Mouse (Mus musculus) right cerebral cortex, postnatal 25 days (tissue): ENCODE measurements around the gene Cryzl1.

ENCODE experiments used
- DNase-seq: peaks from one replicate; pipeline ENCODE4 v3.0.0; 2022

The Cryzl1 gene

GRCm38 (mm10) chr16:91738505-91738904, 9.7 kb upstream of the Cryzl1 start:
- DNase-seq, result no peak

GRCm38 (mm10) chr16:91736046-91736816, 7.5 kb upstream of the Cryzl1 start:
- no peak for DNase-seq

DNA sequence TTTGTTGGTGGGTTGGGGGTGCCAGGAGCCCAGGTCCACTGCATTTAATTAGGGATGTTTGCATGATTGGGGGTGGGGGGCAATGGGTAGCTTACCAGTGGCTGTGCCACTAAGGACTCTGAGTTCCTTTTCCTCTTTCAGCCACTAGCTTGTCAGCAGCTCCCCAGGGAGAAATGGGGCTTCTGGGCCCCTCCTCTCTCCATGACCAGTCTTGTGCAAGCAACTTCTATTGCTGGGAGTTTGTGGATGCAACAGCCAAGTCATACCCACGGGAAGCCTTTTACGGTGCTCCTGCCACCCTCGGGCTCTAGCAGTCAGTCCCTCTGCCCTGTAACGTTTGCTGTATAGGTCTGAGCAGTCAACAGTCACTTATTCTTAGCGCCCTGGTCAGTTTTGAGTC, 6.0 kb upstream of the Cryzl1 start:
- no peak for DNase-seq

GRCm38 (mm10) chr16:91732816-91733215, 4.0 kb upstream of the Cryzl1 start:
- no peak for DNase-seq

GRCm38 (mm10) chr16:91730446-91730845, 1.7 kb upstream of the Cryzl1 start:
- DNase-seq, result no peak

GRCm38 (mm10) chr16:91729821-91730441, 1.2 kb upstream of the Cryzl1 start:
- DNase-seq, result peak; percentile 55

DNA sequence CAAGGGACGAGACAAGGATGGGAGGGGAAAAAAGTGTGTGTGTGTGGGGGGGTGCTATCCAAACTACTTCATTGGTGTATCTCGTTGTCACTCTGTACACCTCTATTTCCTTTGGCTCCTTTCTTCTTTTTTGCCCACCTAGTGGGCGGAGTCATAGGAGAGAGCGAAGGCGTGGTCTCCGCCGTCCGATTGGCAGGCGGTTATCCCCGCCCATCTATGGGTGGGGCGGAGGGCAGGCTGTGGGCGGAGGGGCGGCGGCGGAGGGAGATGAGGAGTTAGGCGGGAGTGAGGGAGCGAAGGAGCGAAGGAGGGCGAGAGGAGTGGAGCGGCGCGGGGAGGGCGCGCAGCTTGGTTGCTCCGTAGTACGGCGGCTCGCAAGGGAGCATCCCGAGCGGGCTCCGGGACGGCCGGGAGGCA, 299 bp upstream of the Cryzl1 start, which contains the start of gene Itsn1:
TSS of gene Itsn1 (plus strand) at position 216 of the 417 bp plus-strand sequence.
- peak; percentile 98 for DNase-seq

GRCm38 (mm10) chr16:91727433-91727832, 1.3 kb downstream of the Cryzl1 start:
- DNase-seq, result no peak

GRCm38 (mm10) chr16:91724247-91724646, 4.5 kb downstream of the Cryzl1 start:
- no peak for DNase-seq

DNA sequence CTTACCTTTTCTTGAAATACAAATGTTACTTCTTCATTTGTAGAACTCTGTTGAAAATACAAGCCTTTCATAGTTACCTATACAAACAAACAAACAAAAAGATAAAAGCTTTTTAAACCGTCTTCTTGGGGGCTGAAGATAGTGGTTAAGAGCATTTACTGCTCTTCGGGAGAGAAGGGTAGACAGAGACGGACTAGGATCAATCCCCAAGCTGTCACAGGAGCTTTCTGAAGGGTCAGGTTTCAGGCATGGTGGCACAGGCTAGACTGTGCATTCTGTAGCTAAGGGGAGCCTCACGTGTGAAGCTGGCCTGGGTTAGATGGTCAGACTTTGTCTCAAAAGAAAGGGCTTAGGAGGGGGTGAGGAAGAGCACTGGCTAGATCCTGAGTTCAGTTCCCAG, 11.4 kb downstream of the Cryzl1 start:
- DNase-seq, result no peak

- DNase-seq, result no peak
These were observed 11.8 kb downstream of the Cryzl1 start for GRCm38 (mm10) chr16:91716927-91717349.

DNA sequence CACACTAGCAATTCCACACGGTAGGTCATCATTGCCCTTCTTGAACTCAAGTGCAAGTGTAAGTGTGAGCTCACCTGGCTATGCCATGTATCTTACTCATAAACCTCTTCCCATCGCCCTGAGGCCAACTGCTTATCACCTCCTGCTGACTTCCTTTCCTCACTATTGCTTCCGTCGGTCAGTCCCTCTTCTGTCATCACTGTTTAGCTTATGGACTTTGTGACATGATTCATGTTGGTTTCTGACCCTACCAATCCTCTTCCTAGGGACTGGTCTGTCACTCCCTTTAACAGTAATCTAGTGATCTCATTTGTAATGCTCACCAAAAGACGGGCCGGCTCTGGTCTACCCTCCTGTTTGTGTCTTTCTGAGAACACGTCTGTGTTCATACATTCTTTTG, 18.5 kb downstream of the Cryzl1 start:
- no peak for DNase-seq

DNA sequence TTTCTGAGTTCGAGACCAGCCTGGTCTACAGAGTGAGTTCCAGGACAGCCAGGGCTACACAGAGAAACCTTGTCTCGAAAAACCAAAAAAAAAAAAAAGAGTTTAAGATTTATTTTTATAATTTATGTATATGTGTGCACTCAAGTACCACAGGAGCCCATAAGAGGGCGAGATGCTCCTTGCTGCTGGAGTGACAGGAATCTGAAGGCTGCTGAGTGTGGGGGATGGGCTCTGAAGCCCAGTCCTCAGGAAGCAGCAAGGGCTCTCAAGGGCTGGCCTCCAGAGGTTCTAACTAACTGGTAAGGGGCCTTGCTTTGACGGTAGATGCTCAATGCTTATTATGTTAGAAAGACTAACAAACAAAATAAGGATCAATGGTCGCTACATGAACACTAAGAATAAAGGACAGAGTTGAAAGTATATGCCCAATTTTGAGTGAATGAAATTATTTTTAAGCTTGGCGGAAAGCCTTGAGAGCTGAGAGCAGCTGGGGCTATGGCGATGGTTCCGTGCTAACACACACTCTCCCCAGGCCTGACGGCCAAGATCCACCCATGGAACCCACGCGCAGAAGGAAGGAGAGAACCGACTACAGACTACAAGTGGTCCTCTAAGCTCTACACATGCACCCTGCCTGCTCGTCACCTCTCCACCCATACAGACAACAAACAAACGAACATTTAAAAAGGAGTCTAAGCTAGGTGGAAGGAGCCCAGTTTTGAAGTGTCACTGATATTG, 24.0 kb downstream of the Cryzl1 start:
- DNase-seq, result peak; percentile 31

DNA sequence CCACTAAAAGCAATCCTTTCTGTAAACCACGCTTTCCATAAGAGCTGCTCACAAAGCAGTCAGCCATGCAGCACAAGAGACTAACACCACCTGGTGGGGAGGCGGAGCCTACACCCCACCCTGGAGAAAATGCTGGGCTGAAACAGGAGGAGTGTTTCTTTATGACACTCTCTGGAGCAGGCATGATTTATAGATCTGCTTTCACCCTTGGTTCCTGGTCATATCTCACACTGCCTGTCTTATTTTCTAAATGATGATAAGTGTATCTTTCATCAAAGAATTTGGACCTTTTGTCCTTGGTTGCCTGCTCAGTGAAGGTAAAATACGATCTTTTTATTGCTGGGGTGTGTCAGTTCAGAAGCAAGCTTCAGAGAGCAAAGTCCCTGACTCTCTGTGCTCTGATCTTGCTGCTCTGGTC, 26.0 kb downstream of the Cryzl1 start:
- DNase-seq, result peak; percentile 26

- DNase-seq, result no peak
These were observed 26.9 kb downstream of the Cryzl1 start for GRCm38 (mm10) chr16:91701908-91702307.

DNA sequence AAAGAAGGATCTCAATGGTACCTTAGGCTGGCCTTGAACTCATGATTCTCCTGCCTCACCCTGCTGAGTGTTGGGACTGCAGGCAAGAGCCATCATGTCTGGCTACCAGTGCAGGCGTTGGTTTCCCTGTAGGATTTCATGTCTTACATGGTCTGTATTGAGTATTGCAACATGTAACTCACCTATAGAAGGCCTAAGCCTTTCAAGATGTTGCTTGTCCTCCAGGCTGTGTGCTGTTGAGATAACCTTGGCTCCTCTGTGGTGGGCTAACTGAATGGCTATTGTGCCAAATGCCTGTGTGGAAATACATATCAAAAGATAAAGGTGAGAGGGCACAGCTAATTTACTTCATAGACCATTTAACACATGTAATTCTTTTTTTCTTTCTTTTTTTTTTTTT, 29.8 kb downstream of the Cryzl1 start:
- no peak for DNase-seq

DNA sequence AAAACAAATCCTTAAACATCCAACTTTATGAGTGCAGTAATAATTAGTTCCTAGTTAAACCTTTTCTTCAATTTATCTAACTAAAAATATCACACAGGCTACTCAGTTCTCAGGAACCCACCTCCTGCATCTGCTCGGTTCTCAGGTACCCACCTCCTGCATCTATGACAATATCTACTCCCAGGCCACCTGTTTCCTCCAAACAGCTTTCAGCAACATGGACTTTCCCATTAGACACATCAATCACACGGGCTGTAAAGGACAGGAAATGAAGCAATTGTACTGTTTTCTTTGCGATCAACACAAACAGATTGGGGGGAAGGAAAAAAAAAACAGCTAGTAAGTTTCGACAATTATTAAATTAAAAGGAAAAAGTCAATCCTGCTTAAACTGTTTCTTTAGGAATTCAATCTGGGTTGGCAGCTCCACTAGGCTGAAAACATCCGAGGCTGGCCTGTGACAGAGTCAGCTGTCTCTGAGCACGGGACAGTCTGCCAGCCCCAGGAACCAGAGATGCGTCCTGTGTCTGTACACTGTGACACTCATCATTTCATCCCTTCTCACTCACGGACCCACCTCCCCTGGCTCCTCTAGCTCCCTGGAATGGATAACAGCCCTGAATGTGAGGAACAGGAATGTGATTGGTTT, 33.5 kb downstream of the Cryzl1 start:
- no peak for DNase-seq

- DNase-seq, result peak; percentile 44
These were observed 34.2 kb downstream of the Cryzl1 start for GRCm38 (mm10) chr16:91694455-91695084.

DNA sequence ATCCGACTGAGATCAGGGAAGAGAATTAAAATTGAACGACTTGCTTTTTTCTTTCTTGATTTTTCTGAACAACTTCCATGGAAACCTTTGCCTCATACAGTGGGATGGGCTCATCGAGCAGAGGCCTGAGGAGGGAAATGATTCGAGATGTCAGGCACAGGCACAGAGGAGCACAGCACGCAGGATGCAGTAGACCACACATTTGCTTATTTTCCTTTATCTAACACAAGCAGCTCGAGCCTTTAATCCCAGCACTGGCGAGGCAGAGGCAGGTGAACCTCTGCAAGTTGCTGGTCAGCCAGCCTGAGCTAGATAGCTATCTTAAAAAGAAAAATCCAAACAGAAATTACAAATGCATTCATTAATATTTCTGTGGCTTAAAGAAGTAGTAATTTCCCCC, 39.0 kb downstream of the Cryzl1 start:
- no peak for DNase-seq

DNA sequence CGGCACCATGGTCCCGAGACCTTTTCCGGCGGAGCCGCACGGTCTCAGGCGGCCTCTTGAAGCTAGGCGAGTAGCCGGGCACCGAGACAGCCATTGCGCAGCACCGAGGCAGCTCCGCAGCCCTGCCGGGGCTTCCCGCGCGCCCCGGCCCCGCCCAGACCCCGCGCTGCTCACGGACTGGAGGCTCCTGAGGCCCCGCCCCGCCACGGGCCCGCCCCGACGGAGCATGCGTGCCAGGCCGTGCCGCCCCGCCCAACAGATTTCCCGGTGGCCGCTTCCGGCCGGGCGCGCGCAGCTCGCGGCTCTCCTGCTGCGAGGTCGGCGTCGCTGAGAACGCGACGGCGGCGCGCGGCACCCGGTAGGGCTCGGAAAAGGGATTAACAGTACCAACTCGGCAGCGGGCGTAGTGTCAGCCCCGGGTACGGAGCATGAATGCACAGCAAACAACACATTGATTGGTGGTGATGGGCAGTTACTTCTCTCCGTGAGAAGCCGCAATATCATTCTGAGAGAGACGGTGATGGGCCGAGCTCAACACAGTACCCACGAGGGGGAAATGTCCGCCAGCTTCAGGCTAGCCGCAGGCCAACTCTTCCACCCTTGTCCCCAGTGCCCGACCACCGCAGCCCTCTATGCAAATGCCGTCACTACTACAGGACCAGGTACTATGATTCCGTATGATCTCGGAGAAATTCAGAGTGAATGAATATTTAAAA, 40.0 kb downstream of the Cryzl1 start, which contains the start of gene Donson:
TSS of gene Donson (minus strand) at position 152 of the 716 bp plus-strand sequence.
- DNase-seq, result peak; percentile 93

DNA sequence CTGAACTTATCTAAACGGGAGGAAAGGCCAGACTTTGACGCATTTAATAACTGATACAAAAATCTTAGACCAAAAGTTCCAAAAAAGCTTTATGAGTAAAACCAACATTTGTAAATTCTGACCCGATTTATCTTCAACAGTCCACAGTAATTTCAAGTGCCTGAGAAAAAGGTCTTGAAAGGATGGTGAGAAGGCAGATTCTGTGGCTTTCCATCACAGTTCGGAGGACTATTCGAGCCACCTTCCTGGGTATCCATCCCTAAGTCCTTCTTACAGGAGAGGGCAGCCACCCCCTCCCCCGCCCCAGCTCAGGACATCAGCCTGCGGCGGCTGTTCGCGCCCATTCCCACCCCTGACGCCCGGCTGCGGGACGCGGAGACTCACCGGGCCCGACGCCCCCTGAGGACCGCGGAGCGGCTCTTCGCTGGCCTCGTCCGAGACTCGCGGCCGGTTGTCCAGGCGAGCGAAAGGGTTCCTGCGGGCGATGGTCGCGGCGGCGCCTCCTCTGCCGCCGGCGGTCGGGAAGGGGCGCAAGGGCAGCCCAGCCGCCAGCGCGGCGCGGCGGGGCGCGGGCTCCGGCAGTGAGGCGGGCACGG, 40.7 kb downstream of the Cryzl1 start:
- DNase-seq, result no peak
